Mouse (Mus musculus) T-helper 1 cell (primary cell): ENCODE data around the gene Prmt7.

ENCODE experiments used
- in situ Hi-C: fragments of 300-600 bp; cut with MboI, MseI; formaldehyde crosslinking; loops from one replicate; pipeline ENCODE4 v1.15.1; 2025; ENCODE audit warnings: high pct_unique_total_duplicates

Prmt7 gene

DNA sequence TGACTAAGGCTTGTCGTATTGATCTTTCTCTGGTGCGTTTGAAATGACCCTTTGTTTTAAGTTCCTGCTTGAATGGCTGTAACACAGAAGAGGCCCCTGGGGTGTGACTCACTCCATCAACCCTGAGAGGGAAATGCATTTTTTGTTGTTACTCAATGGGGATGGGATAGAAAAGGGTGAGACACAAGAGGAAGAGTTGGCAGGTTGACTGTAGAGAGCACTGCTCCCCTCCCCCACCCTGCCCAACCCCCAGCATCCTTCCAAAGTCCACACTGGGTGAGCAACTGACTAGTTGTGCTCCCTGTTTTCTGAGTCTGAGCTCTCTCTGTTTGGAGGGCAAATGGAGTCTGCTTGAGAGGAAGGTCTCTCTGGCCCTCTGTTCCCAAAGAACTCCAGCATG is 76.7 kb downstream of the Prmt7 start:
- in situ Hi-C loops = no loop called here

- in situ Hi-C loops = no loop called here
Measured at GRCm38 (mm10) chr8:106288732-106289131, 78.0 kb downstream of the Prmt7 start.

GRCm38 (mm10) chr8:106289464-106289863 is 78.7 kb downstream of the Prmt7 start:
- in situ Hi-C loops = no loop called here

DNA sequence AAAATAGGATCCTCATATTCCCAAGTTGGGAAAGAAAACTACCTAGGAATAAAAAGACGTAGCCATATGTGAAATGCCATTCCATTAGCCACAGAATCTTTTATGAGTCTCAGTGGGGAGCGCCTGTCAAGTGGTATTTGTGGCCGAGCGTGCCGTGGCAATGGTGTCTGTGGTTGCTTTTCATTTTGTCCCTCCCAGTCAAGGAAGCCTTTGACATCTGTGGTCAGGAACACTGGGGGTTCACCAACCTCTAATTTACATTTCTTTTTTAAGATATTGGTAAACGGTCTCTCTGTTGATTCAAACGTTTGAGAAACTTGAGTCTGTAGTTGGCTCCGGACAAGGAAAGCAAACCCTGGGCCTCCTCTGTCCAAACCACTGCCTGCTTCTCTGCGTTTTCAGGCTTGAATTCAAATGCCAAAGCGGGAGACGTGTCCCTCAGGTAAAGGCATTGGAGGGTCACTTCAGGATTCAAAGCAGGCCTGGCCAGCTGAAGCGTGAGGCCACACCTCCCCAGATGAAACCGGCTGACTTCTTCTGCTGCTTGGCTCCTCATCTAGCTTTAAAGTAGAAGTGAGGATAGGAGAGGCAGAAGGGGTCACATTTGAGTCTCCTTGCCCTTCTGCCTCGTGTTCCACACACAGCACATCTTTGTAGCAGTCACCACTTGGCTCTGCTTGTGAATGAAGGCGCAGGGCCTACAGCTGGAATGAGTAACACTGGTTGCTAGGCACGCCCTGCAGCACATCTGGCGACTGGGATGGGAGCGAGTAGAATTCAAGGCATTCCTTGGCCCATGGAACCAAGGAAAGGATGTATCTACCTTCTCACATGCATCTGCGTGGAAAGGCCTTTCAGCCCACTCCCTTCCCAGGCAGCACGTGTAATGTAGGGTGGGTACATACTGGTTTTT is 82.0 kb downstream of the Prmt7 start:
- in situ Hi-C loops = no loop called here

- in situ Hi-C loops = no loop called here
Measured at GRCm38 (mm10) chr8:106298261-106298660, 87.5 kb downstream of the Prmt7 start.

GRCm38 (mm10) chr8:106298846-106299245 is 88.1 kb downstream of the Prmt7 start:
- in situ Hi-C loops = no loop called here

DNA sequence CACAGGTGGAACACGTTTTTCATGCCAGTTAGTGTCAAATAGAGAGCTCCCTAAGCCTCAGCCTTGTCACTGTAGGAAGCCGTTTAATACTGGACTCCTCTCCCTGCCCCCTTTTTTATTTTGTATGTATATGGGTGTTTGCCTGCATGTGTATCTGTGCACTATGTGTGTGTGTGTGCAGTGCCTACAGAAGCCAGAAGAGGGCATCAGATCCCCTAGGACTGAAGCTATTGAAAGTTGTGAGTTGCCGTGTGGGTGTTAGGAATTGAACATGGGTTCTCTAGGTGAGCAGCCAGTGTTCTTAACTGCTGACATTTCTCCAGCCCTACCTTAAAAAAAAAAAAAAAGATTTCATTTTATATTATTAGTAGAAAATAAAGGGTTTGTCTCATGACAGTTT is 89.0 kb downstream of the Prmt7 start:
- in situ Hi-C loops = no loop called here

DNA sequence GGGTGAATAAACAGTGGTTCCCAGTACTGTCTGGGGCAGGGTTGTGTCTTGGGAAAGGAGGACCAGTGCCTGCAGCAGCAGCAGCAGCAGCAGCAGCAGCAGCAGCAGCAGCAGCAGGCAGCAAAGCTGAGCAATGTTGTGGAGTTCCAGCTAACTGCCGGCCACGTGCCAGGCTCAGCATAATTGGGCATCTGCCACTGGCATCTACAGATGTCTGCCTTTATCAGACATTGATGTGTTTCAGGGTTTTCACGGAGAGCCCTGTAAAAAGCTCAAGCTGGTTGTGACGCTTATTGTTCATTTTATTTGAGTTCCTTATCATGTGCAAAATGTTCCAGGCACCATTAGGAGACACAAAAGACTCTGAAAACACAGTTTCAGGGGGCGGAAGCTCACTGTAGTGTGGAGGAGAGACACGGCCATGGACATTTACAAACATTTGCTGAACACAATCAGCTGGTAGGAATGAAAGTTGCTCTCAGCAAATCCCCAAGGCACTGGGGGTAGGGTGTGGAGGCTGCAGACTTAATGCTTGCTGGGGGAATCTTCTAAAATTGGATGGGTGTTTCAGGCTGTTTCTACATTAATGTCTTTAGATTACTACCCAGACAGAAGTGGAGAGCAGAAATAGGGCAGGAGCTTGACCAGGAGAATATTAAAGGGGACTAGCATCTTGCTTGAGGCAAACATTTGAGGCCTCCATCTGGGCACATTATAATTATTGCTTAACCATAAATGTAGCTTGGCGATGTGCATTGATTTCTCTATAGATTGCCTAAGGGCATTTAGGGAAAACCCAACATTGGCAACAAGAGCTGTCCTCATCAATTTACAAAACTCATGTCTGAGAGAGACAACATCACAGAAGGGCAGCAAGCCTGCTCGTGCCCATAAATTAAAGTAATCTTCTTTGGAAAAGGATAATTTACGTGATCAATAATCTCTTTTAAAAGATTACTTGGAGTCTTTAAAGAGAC is 90.3 kb downstream of the Prmt7 start:
- in situ Hi-C loops = no loop called here
